Mouse (Mus musculus) c-Kit-positive CD71-negative TER-119-negative erythroid progenitor cells, embryonic 14.5 days (primary cell): ENCODE measurements around the gene Gbf1.
A peak's percentile ranks its signal among the peaks of the same experiment; 100 is the strongest.
"Not testable (repeated sequence)": the region's sequence is repeated elsewhere in the genome, so short reads cannot be mapped to it uniquely, and the experiment has no call there.

Experiments used
- DNase-seq: peaks from one replicate; pipeline ENCODE4 v3.0.0-alpha.2; 2013; ENCODE audit warnings: low read depth

Gbf1 gene

DNA sequence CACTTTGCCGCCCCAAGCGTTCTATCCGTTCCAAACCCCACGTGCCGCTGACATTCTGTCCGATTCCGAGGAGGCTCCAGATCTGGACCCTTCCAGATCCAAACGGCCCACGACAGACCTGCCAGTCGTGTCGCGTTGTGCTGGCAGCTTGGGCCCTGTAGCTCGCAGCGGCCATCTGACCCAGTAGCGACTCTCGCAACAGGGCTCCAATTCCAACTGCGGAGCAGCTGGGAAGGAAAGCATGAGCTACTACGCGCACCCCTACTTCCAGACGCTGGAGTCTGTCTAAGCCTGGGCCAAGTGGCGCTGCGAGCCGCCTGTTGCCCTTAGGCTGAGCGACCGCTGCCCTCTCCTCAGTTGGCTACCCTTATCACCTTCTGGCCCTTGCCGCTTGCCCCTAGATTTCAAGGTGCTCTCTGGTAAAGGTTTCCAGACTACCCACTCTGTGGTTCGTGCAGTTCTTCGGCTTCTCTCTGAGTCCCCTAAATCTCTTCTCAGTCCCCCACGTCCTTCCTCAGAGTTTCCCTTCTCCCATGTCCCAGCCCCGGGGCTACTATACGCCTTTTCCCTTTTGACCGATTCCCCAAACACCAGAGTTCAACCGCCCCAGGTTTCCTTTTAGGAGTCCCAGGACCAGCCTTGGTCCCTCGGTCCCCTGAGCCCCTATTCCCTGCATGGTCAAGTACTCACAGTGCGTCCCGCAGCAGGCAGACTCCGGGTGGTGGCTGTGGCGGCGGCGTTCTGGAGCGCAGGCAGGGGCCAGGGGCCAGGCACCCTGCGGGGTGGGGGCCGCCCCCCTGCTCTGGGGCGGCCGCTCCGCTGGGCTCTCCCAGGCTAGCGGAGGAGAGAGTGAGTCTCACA, 4.6 kb upstream of the Gbf1 start, which contains the start of gene Pitx3:
Gene Pitx3, minus strand, starts transcription at position 816 of the 861 bp plus-strand sequence.
- DNase-seq = no peak

DNA sequence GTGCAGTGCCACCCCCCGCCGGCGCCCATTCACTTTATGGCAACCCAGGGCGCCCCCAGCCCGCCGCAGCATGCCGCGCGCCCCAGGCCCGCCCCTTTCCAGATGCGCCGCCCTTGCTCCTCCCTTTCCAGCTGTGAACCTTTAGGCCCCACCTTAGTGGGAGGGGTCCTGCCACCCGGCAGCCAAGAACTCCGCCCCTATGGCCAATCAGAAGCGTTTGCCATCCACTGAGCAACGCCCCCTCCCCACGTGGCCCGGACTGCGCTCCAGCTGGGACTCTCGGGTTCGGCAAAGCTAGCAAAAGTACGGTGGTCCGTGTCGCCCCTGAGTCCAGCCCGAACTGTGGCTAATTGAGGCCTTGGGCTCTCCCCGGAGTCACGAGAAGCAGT, 3.9 kb upstream of the Gbf1 start:
- DNase-seq = peak; percentile 85

DNA sequence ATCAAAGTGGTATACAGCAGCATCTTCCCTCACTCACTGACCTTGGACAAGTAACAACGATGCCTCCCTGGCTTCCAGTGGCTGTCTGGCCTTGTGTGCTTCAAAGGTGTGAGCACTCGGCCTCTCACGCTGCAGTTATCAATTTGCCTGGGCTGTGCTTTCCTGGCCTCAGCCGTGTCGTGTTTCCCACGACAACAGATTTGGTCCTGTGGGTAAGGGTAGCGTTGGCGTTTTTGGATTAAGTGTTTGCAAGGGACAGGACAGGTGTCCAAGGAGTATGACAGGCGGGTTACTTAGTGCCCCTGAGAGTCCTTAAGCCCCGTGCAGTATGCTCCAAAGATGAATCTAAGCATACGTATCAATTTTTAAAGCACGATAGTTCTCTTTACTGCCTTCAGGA, 3.2 kb upstream of the Gbf1 start:
- DNase-seq = no peak

DNA sequence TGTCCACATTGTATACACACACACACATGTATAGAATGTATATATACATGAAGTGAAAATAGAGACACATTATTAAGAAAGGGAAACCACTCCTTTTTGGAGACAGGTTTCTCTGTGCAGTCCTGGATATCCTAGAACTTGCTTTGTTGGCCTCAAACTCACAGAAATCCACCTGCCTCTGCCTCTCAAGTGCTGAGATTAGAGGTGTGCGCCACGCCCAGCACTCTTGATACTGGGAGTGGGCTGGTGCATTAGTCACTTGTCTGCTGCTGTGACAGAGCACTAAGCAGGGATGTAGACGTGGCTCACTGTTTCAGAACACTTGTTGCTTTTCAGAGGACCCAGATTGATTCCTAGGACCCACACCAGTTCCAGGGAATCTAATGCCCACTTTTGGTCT, 13.6 kb downstream of the Gbf1 start:
- DNase-seq = no peak

DNA sequence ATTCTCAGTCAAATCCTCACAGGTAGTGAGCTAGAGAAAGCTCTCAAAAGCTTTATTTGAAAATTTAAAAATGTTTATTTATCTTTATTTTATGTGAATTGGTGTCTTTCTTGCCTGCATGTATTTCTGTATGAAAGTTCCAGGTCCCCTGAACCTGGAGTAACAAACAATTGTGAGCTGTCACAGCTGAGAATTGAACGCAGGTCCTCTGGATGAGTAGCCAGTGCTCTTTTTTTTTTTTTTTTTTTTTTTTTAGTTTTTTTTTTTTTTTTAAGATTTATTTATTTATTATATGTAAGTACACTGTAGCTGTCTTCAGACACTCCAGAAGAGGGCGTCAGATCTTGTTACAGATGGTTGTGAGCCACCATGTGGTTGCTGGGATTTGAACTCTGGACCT, 14.9 kb downstream of the Gbf1 start:
- not testable (repeated sequence) for DNase-seq

DNA sequence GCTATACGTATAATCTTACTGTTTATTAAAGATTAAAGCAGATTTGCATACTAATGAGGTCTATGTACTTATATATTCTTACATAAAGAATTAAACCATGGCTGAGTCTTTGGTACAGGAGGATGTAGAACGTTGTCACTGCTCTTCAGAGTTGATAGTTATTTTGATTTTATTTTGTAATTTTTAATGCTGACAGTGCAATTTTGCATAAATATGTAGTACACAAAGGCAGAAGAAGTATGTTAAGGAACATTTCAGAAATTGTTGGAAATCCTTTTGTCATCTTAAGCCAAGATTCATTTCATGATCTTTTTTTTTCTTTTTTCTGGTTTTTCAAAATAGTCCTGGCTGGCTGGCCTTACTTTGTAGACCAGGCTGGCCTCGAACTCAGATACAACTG, 17.1 kb downstream of the Gbf1 start:
- no peak for DNase-seq

DNA sequence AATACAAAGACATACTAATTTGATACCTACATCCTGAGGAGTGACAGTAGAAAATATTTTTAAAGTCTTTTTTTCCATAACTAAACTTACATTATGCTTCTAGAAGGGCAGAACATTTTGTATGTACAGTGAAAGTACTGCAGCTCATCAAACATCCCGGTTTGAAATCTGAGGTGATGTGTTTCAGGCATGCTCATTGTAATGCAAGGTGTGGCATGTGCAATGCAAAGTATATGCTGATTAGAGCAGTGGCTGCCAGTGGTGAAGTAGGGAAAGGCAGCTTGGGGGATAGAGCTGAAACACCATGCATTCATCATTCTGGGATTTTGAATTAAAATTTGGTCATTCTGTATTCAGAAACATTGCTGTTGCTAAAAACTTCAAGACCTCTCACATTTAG, 17.6 kb downstream of the Gbf1 start:
- DNase-seq = no peak

DNA sequence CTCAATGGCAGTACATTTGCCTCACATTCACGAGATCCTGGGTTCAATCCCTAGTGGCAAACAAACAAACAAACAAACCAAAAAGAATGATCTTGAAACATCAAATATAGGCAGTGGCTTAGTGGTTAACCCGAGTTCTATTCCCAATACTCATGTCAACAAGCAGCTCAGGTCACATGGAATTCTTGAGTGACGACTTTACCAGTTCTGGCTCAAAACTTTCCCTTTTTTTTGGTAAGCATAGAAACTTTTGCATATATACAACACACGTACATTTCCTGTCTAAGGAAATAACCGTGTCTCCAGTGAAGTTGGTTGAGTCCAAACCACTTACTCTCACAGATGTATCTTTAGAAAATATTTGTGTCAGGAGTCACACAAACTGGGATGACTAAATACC, 20.2 kb downstream of the Gbf1 start:
- no peak for DNase-seq

DNA sequence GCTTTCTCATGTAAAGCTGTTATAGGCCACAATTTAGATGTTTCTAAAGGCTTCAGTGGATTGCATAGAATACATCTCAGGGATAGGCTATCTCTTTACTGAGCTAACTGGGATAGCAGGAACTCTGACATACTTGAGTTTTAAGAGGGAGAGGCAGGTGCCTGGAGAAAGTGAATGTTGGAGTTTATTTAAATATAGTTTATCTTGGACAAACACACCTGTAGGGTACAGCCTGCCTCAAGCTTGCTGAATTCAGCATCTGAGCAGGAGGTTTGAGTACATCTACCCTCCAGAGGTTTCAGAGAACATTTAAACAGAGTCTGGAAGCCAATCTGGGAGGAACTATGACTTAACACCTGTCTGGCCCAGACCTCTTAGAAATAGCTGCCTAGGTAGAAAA, 22.9 kb downstream of the Gbf1 start:
- no peak for DNase-seq

DNA sequence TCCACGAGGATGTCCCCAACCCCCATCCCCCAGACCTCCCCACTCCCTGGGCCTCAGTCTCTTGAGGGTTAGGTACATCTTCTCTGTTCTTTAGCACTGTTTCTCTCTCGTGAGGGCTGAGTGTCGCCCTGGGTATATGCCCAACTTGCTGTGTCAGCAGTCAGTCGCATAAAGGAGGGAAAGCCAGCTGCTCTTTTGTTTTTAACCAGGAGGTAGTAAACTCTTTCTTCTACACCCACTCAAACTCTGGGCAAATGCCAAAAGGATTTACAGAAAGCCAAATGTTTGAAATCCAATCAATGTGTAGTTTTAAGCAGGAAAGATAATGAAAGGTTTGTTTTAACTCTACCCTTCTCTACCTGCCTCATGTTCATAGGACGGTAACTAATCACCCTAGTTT, 24.7 kb downstream of the Gbf1 start:
- DNase-seq = no peak

DNA sequence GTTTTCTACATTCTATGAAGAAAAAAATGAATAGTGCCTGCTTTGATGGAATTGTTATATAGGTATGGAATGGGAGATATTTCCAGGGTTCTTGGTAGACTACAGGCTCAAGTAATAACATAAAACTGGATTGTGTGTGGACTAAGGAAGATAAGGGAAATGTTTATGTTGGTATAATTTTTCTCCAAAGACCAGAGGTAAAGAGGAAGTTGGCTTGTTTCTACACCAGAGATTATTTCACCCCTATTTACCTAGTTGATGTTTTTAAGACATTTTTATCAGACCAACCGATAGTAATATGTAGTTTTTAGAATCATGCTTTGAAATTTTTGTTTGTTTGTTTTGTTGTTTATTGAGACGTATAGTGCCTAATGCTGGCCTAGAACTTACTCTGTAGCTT, 28.0 kb downstream of the Gbf1 start:
- DNase-seq = no peak

DNA sequence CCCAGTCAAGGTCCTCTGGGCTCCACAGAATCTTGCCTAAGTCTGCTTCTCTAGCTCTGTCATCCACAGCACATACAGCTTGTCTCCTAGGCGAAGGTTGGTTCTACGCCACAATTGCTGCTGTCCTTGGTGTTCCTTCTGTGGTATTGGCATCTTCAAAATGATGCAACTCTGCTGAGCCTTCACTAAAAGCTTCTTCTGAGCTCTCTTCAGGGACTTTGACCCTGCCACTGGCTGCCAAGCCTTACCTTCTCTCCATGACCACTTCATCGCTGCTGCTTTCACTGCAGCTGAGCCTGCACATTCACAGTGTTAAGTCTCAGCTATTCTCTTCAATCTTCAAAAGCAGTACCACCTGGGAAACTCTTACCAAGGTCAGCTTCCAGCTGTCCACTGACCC, 29.9 kb downstream of the Gbf1 start:
- DNase-seq = no peak

DNA sequence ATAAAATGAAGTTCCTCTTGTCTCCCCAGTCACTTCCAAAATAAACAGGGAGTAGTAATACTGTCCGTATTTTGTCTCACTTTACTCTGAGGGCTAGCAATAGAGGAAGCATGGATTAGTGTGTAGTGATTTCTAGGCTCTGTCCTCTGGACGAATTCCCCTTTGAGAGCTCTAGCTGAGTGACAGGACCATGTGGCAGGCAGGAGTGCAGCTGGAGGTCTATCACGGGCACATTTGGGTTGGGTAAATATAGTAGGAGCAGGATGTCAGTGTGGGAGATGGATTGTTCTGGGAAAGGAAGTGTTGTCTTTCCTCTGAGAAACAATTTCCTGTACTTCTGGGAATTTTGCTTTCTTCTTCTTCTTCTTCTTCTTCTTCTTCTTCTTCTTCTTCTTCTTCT, 34.3 kb downstream of the Gbf1 start:
- DNase-seq = no peak

DNA sequence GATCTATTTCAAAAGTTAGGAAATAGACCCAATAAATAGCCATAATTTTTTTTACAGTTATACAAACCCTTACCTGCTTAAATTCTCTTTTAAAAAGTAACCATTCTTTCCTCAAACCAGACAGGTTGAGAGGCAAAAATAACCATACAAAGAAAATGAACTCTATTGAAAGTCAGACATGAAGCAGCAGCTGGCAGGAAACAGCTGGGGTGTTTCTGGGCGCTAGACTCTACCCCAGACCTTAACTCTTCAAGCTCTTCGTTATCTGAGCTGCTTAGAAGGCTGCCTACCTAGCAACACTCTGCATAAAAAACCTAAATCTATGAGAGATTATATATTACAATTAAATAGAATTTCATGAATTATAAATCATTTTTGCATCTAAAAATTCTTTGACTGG, 34.9 kb downstream of the Gbf1 start:
- no peak for DNase-seq

DNA sequence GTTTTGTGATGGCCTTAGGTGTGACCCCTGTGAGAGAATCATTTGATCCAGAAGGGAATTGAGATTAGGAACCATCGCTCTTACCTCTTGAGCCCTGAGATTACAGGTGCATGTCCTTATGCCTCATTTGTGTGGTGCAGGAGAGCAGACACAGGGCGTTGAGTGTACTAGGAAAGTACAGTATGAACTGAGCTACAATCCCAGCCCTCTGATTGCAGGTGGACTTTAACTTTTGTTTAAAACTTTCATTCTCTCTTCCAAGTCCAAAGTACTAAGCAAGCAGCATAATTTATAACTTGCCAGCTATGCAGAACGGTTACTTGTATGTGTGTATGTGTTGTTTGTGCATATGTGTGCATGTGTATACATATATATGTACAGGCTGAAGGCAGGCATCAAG, 46.0 kb downstream of the Gbf1 start:
- no peak for DNase-seq

DNA sequence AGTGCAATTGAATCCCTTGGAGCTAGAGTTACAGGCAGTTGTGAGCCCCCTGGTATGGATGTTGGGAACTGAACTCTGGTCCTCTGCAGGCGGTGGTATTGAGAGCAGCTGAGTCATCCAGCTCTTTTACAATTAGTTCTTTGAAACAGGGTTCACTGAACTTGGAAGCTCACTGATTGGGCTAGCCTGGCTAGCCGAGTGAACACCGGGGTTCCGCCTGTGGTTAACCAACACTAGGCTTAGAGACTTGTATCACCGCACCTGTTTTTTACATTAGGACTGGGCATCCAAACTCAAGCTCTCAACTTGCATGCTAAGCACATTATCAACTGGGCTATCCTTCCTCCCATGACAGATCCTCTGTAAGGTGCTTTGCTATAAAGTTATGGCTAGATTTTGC, 46.6 kb downstream of the Gbf1 start:
- DNase-seq = no peak

DNA sequence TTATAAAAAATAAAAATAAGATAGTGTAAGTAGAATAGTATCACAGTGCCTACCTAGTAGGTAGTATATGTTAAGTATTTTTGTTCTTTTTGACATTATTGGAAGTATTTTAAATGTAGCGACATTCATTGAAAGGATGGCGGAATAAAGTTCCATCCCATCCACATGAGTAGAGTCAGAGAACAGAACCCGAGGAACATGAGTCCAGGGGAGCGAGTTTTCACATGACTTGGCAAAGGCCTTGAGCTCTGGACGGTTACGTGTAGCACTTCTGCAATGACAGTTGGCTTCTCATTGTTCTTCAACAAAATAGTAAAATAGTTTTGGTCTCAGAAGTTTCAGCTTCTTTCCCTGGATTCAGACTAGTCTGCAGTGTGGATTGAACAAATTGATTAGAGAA, 51.9 kb downstream of the Gbf1 start:
- no peak for DNase-seq

DNA sequence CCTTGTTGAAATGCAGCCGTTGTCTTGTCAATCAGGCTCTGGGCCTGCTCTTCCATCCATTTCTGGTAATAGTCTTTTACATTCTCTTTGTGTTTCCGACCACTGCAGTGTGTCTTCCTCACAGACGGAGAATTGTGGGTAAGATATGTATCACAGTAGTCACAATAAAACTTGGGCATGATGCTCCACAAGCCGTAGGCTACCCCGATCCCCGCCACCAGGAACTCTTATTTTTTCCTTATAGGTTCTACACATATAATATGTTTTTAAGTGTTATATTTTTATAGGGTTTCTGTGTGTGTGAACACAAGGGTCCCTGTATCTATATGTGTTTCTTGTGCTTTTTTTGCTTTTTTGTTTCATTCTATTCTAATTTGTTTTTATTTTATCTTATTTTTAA, 53.4 kb downstream of the Gbf1 start:
- no peak for DNase-seq

DNA sequence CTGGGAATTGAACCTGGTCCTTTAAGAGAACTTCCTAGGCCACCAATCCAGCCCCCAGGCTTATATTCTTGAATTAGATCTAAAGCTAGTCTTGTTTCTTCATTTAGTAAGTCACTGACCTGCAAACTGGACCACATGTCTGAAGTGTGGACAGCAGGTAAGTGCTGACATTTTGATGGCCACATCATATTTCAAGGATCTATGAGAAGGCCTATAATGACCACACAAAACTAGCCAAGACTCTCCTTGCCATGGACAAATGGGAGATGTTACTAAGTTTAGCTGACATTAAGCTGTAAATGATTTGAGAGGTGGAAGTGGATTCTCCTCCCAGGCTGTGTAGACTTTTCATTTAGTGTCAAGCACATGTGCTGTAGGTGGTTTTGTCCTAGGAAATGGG, 58.6 kb downstream of the Gbf1 start:
- DNase-seq = no peak

DNA sequence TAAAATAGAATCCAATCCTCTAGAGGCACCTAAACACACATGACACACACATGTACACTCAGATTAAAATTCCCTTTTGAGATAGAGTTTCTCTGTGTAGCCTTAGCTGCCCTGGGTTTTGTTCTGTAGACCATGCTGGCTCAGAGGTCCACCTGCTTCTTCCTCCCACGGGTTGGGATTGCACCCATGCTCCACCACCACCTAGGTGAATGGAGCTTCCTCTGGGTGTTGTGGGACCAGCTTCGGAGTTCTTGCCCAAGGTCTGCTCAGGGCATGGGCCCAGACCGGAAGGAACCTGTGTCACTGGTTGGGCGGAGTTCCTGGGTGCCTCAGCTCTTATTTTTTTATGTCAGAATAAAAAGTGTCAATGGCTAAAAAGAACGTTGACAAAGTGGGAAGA, 62.2 kb downstream of the Gbf1 start:
- DNase-seq = no peak

DNA sequence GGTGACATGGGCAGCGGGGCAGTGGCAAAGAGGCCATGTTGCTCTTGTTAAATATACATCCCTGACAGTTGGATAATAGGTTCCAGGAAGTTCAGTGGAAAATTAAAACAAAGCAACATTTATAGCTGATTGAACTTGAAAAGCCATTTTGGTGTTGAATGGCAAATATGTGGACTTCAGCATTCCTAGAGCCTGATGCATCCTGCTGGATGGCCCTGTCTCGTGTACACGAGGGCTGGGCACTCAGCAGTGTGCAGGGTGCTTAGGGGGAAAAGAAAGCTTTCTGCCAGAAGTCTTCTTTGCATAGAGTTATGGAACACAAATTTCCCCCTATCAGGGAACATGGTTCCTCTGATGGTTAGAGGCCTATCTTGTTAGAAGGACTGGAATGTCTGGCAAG, 63.1 kb downstream of the Gbf1 start:
- no peak for DNase-seq

DNA sequence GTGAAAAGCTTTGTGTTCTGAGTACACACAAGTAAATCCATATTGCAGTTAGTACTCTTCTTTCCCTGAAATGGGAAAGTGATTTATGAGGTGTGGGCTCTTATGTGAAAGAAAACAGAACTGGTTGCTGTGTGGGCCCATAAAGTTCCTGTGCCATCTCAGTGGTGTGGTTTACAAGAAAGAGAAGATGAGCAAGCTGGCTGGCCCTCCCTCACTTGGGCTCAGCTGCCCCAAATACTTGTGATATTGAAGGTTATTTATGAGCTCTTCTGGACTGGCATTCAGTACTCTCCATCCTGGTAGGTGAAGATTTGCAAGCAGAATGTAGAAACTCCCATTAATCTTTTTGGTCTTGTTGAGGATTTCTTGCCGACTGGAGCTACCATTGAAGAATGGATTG, 64.4 kb downstream of the Gbf1 start:
- no peak for DNase-seq

DNA sequence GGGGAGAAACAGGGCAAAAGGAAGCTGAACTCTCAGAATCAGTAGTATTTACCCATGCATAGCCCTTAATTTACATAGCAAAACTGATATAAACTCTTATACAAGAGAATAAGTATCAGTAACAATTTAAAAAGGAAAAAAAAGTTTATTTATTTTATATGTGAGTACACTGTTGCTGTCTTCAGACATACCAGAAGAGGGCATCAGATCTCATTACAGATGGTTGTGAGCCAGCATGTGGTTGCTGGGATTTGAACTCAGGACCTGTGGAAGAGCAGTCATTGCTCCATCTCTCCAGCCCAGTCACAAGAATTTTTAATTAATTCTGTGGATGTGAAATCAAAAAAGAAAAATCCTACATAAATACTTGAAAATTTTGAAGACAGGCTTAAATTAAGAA, 65.0 kb downstream of the Gbf1 start:
- DNase-seq = not testable (repeated sequence)

DNA sequence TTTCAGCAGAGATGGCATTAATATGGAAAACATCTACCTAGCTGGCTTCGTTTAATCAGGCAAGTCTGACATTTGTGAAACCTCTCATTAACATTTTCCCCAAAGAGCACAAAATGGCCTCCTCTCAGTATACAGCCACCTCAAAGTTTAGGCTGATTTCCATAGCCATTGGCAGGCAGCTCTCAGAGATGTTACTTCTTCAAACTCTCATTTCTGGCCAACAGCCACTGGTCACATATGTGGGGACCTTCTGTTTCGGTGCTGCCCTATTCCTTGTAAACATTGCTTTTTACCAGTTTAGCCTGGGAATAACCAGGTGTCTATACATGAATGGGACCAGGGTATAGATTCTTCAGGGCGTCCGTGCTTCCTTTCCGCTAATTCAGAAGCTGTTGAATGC, 67.8 kb downstream of the Gbf1 start:
- no peak for DNase-seq
